Mouse (Mus musculus) layer of hippocampus, adult 9-11 months (tissue): Measurements from ENCODE around the gene Sms.

ENCODE experiments used
- DNase-seq: peaks from one replicate; pipeline ENCODE4 v3.0.0; 2022

Sms gene

GRCm38 (mm10) chrX:157491944-157492726 lies at the start of gene Sms:
Sms (minus strand) TSS chrX:157492287.
- DNase-seq: peak; percentile 45

- no peak for DNase-seq
Observed at GRCm38 (mm10) chrX:157506400-157506799, 14.3 kb upstream of the Sms start.

- DNase-seq: no peak
Observed at GRCm38 (mm10) chrX:157504506-157504905, 12.4 kb upstream of the Sms start.

GRCm38 (mm10) chrX:157501871-157502270 lies 9.8 kb upstream of the Sms start:
- no peak for DNase-seq

- DNase-seq: peak; percentile 4
Observed at GRCm38 (mm10) chrX:157500004-157500403, 7.9 kb upstream of the Sms start.

GRCm38 (mm10) chrX:157493159-157493558 lies 1.1 kb upstream of the Sms start:
- no peak for DNase-seq

GRCm38 (mm10) chrX:157491145-157491935 lies 747 bp downstream of the Sms start:
- peak; percentile 4 for DNase-seq

- no peak for DNase-seq
Observed at GRCm38 (mm10) chrX:157490769-157491144, 1.3 kb downstream of the Sms start.

- no peak for DNase-seq
Observed at GRCm38 (mm10) chrX:157489871-157490721, 2.0 kb downstream of the Sms start.

GRCm38 (mm10) chrX:157488831-157489230 lies 3.3 kb downstream of the Sms start:
- DNase-seq: no peak

GRCm38 (mm10) chrX:157486765-157487164 lies 5.3 kb downstream of the Sms start:
- peak; percentile 6 for DNase-seq

- no peak for DNase-seq
Observed at GRCm38 (mm10) chrX:157482842-157483241, 9.2 kb downstream of the Sms start.

- DNase-seq: no peak
Observed at GRCm38 (mm10) chrX:157481860-157482259, 10.2 kb downstream of the Sms start.

GRCm38 (mm10) chrX:157477328-157477727 lies 14.8 kb downstream of the Sms start:
- DNase-seq: no peak

- DNase-seq: no peak
Observed at GRCm38 (mm10) chrX:157476153-157476810, 15.8 kb downstream of the Sms start.

GRCm38 (mm10) chrX:157471711-157472660 lies 20.1 kb downstream of the Sms start:
- DNase-seq: no peak

- no peak for DNase-seq
Observed at GRCm38 (mm10) chrX:157468795-157469194, 23.3 kb downstream of the Sms start.

- DNase-seq: no peak
Observed at GRCm38 (mm10) chrX:157468055-157468454, 24.0 kb downstream of the Sms start.

- no peak for DNase-seq
Observed at GRCm38 (mm10) chrX:157465949-157466348, 26.1 kb downstream of the Sms start.

GRCm38 (mm10) chrX:157462716-157463115 lies 29.4 kb downstream of the Sms start:
- no peak for DNase-seq

- DNase-seq: no peak
Observed at GRCm38 (mm10) chrX:157454430-157454829, 37.7 kb downstream of the Sms start.
